Mouse (Mus musculus) brain, embryonic 14.5 days (tissue): ENCODE data around the gene Mff.

Source experiments
- CTCF ChIP-seq: fragments of 200-500 bp; IDR thresholded peaks from 2 replicates; pipeline ENCODE4 v1.5.1; 2012; ENCODE audit warnings: inconsistent platforms, mild to moderate bottlenecking, moderate library complexity, borderline replicate concordance; ENCODE audit not compliant: insufficient read depth, insufficient read length; ENCODE audit errors: extremely low read depth
- POLR2A ChIP-seq: fragments of 200-500 bp; IDR thresholded peaks from 2 replicates; pipeline ENCODE4 v1.6.1; 2012; ENCODE audit warnings: mild to moderate bottlenecking, inconsistent platforms, borderline replicate concordance; ENCODE audit not compliant: poor library complexity, insufficient read depth, insufficient read length, severe bottlenecking; ENCODE audit errors: extremely low read depth

- TF ChIP-seq CTCF: no peak
- no peak for TF ChIP-seq POLR2A
Observed at GRCm38 (mm10) chr1:82801105-82801783, 76.6 kb downstream of the Mff start.
